Mouse (Mus musculus) right cerebral cortex, postnatal 36 days (tissue): Measurements from ENCODE around the gene Med12.

Source experiments
- DNase-seq, 2 experiments: peaks; one replicate each; pipeline ENCODE4 v3.0.0; 2022; ENCODE audit warnings: low spot score in 2 of 2, mixed read lengths in 1 of 2

Med12 gene

GRCm38 (mm10) chrX:101273875-101274738 is at the start of gene Med12:
Gene Med12, plus strand, starts transcription at chrX:101274030.
- DNase-seq = peak; percentile 70 to 71

- DNase-seq = no peak
Observed at GRCm38 (mm10) chrX:101245011-101245410, 28.8 kb upstream of the Med12 start.

GRCm38 (mm10) chrX:101253952-101254729 is 19.7 kb upstream of the Med12 start, which contains the start of gene Foxo4:
Gene Foxo4, plus strand, starts transcription at chrX:101254528.
- DNase-seq = peak; percentile 84 to 85

GRCm38 (mm10) chrX:101254740-101255139 is 19.1 kb upstream of the Med12 start:
- no peak for DNase-seq

DNA sequence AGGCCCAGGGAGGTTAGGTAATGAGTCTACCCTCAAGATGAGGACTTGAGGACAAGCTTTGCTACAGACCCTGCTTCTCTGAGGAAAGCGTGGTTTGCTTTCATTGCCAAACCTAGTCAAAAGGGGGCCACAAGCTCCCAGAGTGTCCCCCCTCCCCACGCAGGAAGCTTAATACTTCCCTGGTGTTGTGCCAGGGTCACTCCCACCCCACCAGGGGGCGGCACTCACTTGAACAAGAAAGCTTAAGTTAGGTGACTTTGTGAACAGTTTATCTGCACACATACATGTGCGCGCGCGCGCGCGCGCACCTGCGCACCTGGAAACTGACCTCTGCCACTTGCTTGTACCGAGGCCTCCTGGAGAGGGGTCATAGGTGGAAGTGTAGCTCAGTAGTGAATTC is 17.2 kb upstream of the Med12 start:
- no peak for DNase-seq

DNA sequence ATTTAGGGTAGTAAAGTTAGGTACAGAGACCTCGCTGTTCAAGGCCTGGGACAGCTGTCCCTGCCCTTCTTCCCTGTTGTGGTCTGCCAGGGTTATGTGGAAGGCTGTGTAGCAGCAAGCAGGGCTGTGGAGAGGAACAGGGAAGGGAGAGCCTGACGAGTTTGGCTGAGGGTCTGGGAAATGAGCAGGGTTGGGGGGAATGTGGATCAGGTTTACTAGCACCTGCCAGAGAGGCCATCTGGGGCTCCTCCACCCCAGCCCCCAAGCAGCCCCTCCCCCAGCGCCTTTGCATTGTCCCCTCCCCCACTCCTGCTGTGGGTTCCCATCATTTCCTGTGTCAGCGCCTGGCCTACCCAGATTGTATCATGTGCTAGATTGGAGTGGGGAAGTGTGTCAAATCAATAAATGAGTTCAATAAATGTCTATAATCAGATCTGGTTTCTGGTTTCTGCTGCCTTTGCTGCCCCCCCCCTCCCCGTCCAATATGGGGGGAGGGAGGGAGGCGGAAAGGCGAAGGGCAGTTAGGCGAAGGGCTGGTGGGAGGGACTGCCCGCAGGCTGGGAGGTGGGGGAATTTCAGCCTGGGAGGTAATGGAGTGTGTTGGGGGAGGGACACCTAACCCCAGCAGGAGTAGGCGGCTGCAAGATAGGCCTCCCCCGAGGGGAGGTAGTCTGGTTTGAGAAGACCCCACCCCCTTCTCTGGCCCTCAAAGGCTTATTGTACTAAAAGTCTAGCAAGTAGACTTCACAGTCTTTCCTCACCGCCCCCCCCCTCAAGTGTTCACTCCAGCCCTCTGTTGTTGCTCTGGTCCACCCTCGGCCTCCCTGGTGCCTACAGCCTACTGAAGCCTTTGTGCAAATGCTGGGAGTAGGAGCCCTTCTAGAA is 13.1 kb upstream of the Med12 start:
- DNase-seq = no peak

DNA sequence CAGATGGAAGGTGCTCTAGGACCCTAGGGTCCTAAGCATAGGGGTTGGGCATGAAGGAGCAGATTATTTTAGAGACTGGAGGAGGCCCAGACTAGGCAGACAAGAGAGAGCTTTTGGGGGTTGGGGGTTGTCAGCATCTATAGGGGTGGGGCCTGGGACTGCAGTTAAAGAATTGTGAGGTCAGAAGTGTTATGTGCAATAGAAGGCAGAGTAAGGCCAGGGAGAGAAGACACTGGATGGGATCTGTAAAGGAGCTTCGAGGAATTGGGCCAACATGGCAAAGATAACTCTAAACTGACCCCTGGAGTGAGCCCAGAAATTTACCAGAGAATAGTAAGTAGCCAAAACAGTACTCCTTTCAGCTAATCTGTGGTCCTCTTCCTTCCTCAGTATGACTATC is 9.9 kb upstream of the Med12 start, which contains the start of gene Gm614:
Gene Gm614 (minus strand): TSS at position 101 of the 400 bp plus-strand sequence.
- DNase-seq = no peak

- no peak for DNase-seq
Observed at GRCm38 (mm10) chrX:101266631-101267030, 7.2 kb upstream of the Med12 start.

GRCm38 (mm10) chrX:101268025-101268754 is 5.6 kb upstream of the Med12 start, which contains the start of gene Il2rg:
Gene Il2rg, minus strand, starts transcription at chrX:101268255.
- no peak for DNase-seq

DNA sequence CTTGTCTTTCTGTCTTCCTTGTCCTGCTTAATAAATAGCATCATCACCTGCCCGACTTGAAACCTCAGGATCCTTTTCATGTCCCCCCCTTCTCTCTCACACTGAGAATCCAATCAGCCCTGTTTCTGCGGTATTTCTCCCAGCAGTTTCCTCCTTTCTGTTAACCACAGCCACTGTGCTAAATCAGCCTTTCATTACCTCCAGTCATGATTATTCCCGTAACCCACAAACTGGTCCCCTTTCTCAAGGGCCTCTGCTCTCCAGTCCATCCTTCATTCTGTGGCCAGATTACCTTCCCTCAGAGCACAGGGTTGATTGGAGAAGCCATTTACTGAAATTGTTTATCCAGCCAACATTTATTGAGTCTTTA is 5.1 kb upstream of the Med12 start, which contains the start of gene Gm20489:
Gene Gm20489 (minus strand): TSS at position 269 of the 370 bp plus-strand sequence.
- no peak for DNase-seq

DNA sequence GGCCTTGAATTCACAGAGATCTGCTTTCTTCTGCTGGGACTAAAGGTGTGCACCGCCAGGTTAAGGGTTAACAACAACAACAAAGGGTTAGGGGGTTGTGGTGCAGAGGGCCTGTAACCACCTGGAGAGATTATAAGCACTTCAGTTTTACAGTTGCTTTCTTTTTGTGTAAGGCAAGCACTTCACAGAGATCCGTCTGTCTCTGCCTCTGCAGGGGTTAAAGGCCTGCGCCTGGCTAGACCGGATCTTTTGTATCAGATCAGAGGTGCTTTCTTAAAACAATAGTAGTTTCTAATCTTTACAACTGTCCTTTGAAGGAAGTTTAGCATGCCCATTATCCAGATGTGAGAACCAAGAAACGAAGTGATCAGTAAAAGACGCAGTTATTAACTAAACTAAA is 420 bp upstream of the Med12 start:
- DNase-seq = no peak

- DNase-seq = no peak
Observed at GRCm38 (mm10) chrX:101282813-101283212, 9.0 kb downstream of the Med12 start.

DNA sequence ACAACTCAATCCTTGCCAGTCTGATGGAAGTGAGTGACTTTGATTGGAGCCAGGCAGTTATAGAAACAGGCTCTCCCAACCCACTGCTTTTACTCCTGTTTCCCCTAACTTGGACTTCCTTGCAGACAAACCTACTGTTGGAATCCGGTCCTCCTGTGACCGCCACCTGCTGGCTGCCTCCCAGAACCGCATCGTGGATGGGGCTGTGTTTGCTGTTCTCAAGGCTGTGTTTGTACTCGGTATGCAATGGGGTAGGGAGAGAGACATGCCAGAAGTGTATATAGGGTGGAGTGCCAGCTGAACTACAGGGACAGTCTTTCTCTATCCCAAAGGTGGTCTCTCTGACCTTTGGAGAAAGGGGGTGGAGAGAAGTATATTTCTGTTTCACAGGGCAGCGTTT is 11.7 kb downstream of the Med12 start:
- DNase-seq = peak in 1 of 2 experiments; percentile 34

DNA sequence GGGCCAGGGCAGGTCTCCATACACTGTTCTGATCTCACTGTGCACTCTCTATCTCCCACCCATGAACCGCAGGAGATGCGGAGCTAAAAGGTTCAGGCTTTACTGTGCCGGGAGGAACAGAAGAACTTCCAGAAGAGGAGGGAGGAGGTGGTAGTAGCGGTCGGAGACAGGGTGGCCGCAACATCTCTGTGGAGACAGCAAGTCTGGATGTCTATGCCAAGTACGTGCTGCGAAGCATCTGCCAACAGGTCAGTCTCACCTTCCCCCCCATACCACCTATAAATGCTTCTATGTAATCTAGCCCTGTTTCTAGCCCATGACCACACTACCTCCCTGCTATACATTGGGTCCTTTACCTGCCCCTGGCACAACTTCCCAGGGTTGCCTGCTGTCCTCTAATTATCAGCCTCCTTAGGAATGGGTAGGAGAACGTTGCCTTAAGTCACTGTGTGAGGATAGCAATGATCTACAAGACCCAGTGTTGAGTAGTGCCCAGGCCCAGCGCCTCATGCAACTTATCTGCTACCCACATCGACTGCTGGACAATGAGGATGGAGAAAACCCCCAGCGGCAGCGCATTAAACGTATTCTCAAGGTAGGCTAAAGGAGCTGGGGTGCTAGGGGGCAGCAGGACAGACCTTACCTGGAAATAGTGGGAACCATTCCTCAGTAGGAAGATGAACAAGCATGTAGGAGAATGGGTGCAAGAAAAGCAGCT is 12.3 kb downstream of the Med12 start:
- DNase-seq = no peak

DNA sequence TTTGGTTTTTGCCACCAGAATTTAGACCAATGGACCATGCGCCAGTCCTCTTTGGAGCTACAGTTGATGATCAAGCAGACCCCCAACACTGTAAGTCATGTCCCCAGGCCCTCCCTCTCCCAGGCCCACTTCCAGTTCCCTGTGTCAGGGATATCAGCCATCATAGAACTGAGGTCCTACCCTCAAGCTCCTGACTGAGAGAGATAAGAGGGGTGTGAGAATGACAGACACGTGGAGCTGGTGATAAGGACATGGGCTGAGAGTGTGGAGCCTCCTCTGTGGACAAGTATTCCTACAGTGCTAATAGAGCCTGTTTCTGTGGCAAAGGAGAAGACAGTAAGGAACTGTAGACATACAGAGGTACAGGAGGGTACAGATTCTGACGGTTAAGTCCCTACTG is 13.7 kb downstream of the Med12 start:
- no peak for DNase-seq

DNA sequence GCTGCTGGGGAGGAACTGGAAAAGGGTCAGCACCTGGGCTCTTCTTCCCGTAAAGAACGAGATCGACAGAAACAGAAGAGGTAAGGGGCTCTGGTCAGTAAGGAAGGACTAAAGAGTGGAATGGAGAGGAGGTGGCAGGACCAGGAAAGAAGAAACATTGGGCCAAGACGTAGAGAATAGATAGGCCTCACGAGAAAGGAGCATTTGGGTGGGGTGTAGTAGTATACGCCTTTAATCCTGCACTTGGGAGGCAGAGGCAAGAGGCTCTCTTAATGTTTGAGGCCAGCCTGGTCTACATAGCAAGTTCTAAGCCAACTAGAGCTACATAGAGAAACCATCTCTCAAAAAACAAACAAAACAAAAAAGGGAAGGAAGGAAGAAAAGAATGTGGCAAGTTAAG is 14.6 kb downstream of the Med12 start:
- DNase-seq = no peak

DNA sequence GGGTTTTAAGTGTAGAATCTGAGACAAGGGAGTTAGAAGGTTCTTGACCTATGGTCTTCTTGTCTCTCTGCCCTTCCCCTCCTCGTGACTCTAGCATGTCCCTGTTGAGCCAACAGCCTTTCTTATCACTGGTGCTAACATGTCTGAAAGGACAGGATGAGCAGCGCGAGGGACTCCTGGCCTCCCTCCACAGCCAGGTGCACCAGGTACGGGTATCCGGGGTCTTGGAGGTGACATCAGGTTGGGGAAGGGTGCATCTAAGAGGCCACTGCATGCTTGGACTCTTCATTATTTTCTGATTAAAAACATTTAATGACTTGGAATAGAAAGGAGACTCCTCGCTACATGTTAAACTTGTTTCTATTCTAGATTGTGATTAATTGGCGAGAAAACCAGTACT is 15.2 kb downstream of the Med12 start:
- no peak for DNase-seq

DNA sequence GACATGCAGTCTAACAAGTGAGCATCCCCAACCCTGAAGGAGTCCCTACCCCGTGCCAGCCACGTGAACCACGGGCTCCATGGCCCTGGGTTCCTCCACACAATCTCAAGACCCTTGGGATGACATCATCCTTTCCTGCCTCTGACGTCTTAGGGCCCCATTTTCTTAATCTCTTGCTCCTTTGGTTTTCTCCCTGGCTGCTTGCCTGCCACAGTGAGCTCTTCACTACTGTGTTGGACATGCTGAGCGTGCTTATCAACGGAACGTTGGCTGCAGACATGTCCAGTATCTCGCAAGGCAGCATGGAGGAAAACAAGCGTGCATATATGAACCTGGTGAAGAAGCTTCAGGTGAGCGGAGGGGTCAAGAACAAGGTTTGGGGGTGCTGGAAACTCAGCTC is 16.3 kb downstream of the Med12 start:
- no peak for DNase-seq

GRCm38 (mm10) chrX:101299055-101299454 is 25.2 kb downstream of the Med12 start, which contains the start of gene Nlgn3:
Gene Nlgn3, plus strand, starts transcription at chrX:101299168.
- no peak for DNase-seq
